Mouse (Mus musculus) embryo, embryonic 11 days (tissue): ENCODE results near the gene Taco1.
"Not testable (repeated sequence)": the region's sequence is repeated elsewhere in the genome, so short reads cannot be mapped to it uniquely, and the experiment has no call there.

ENCODE experiments used
- DNase-seq: peaks from one replicate; pipeline ENCODE4 v3.0.0-alpha.2; 2015

Taco1 gene

DNA sequence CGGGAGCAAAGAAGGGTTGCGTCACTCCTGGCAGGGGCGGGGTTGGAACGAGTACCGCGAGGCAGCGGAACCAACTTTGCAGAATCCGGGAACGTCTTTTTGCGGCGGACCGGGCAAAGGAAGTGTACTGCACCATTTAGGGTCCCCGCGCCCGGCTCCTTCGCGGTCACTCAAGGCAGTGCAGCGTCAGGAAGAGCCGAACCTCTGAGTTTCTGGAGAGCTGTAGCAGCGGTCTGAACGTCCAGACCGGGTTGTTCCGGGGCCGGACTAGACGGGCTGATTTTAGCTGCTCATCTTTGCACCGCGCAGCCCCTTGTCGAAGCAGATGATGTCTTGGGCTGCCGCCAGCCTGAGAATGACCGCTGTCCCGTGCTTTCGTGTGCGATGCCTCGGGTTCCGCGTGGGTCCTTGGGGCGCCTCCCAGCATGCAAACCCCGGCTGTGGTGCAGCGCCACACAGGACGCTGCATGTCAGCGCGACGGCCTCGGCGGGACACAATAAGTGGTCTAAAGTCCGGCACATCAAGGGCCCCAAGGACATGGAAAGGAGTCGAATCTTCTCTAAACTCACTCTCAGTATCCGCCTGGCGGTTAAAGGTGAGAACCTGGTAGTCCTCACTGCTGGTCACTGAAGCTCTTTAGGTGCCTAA is at the start of gene Taco1:
TSS of gene Taco1 (plus strand) at position 139 of the 649 bp plus-strand sequence.
- peak; percentile 96 for DNase-seq

DNA sequence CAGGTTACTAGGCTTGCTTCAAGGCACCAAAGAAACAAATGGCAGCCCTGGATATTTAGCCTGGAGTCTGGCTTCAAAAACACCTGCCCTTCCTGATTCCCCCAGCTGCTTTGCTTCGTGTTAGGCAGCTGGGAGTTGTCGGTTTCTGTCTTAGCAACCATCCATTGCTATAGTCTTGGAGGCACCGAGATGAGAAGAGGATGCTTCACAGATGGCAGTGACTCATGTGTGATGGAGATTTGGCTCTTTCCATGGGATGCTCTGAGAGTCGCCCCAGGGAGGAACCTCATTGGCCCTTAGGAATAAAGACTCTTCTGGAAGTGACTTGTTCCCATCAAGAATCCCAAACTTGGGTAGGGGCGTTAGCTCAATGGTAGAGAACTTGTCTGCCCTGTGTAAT is 49.4 kb upstream of the Taco1 start:
- DNase-seq = no peak

DNA sequence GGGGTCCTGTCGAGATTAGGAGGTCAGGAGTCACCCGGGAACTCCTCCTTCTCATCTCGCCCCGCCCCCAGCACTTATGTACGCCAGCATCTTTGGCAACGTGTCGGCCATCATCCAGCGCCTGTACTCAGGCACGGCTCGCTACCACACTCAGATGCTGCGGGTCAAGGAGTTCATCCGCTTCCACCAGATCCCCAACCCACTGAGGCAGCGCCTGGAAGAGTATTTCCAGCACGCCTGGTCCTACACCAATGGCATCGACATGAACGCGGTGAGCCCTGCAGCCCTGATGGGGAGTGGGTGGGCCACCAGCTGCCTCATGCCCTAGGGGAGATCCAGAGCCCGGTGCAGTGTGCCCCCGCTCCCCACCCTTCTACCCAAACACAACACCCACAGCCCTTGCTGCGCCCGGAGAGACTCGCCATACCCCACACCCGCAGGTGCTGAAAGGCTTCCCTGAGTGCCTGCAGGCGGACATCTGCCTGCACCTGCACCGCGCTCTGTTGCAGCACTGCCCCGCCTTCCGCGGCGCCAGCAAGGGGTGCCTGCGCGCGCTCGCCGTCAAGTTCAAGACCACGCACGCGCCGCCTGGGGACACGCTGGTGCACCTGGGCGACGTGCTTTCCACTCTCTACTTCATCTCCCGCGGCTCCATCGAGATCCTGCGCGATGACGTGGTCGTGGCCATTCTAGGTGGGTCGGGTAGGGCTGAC is 45.7 kb upstream of the Taco1 start:
- peak; percentile 68 for DNase-seq

DNA sequence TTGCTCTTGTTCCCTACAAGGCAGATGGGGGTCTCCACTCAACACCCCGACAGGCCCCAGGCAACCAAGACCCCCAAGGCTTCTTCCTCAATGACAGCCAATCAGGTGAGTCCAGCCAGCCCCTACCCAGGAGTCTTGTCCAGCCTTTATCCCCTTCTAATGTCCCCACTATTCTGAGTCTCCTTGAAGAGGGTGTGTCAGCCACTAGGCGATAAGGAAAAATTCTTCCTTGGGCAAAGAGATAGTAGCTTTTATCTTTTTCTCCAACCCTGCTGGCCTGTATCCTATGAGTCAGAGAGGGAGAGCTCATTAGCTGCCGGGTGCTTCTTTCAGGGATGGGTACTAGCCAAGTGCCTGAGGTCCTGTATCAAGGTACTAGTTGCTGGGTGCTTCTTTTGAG is 40.1 kb upstream of the Taco1 start:
- DNase-seq = no peak

DNA sequence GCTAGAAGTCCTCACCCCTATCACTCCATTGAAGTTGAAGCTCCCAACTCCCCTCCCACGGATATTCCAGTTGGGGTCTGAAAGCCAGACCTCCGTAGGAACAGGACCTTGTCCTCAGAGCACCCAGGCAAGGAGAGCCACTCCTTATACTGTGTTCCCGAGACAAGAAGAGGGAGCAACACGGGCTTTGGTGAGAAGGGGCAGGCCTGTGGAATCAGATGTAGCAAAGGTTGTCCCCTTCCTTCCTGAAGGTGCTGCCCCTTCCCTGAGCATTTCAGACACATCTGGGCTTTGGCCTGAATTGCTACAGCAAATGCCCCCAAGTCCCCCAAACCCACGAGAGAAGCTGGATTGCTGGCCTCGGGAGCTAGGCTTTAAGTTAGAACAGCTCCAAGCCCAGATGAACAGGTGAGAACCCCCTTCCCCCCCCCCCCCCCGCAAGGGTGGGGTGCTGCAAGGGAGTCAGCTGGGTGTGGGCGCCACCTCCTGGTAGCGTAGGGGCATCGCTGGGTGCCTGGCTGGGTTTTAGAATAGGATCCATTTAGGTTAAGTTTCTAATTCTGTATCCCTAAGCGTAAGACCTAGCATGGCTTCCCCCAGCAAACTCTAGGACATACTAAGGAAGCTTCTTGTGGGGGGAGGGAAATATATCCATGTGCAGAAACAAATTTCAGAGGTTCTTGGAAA is 39.3 kb upstream of the Taco1 start:
- peak; percentile 51 for DNase-seq

GRCm38 (mm10) chr11:106027607-106028006 is 38.3 kb upstream of the Taco1 start:
- DNase-seq = no peak

DNA sequence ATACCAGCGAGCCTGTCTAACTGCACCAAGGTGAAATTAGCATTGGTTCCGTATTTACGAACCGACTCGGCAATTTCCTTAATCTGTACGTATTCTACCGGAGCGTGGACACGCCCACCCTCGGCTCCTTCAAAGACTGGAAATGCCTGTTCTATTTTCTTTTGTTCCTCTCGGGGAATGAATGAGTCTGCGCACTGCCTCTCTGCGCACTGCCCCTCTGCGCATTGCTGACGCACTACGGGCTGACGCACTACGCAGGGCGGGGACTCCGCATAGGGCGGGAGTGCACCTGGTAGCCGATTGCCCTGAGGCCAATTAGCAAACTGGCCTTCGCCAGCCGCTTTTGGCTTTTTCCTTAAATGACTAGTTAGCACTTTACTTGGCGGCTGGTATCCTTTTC is 33.8 kb upstream of the Taco1 start:
- not testable (repeated sequence) for DNase-seq

DNA sequence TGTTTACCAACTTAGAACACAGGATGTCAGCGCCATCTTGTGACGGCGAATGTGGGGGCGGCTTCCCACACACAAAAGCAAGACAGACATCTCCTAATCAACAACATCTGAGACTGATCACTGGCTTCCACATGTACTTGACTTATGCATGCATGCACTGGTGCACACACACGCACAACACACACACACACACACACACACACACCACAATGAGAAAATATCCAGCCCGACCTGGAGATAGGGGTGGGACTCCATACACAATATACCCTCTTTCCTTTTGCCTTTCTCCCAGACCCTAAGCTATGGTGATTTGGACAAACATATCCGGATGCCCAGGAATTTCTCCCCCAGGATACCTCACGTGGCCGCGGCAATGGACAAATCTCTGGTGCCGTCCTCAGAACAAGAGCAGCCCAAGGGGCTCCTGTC is 32.4 kb upstream of the Taco1 start:
- DNase-seq = peak; percentile 39

DNA sequence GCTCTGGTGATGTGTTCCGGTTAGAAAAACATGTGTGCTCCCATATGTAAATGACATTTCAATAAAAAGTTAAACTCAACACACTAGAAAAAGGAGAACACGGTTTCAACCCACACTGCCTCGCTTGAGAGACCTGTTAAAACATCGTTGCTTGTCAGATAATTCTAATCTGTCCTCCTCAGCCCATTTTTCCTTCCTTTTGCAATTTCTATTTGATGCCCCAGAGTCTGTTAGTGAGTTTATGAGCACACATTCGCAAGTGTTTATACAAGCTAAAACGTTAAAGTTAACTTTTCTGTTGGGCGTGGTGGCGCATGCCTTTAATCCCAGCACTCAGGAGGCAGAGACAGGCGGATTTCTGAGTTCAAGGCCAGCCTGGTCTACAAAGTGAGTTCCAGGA is 30.9 kb upstream of the Taco1 start:
- DNase-seq = no peak

- DNase-seq = peak; percentile 98
Measured at GRCm38 (mm10) chr11:106036548-106037417, 29.1 kb upstream of the Taco1 start, which contains the start of gene Dcaf7. Gene Dcaf7 (plus strand): TSS chr11:106036872.

DNA sequence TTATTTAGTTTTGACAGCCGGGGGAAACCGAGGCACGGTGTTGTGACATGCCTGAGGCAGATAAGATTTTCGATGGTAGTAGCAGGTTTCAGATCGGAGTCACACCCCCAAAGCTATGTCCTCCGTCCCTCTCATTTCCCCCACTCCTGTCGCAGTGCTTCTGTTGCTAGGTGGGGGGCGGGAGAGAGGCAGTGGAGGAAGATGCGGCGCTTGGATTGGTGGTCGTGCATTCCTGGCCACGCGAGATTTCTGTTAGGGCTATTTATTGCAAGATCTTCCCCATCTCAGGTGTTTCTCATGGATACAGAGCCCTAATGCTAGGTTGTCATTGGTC is 28.5 kb upstream of the Taco1 start:
- peak; percentile 78 for DNase-seq

DNA sequence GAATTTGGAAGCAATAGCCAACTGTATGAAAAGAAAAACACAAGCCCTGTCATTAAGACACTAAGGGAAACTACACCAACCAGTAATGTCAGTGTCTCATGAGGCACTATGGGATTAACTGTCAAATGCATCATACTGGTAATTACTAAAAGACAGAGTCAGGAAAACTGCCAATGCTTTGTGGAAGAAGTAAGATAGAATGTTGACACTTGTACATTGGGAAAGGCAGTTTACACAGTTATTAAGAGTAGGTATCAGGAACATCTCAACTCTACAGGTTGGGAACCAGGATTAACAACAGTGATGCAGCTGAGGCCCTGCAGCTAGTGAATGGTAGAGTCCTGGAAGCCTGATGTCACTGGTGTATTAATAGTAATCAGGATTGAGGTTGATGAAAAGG is 21.5 kb upstream of the Taco1 start:
- no peak for DNase-seq

- DNase-seq = no peak
Measured at GRCm38 (mm10) chr11:106045256-106045655, 20.6 kb upstream of the Taco1 start.

DNA sequence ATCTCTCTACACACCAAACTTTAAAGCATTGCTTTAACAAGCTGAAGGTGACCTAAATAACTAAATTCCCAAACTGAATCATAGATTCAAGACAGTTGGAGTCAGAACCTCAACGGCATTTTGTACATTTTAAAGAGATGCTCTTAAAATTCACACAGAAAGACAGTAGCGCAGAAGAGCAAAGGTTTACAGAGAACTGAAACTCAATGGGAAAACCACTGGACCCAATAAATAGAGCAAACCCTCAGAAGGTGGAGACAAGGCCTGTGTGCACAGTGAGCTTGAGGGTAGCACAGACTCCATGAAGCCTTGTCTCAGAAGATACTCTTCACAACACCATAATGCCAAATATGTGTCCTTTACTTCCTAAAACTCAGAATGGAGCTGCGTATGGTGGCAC is 20.1 kb upstream of the Taco1 start:
- DNase-seq = no peak

- no peak for DNase-seq
Measured at GRCm38 (mm10) chr11:106046584-106046983, 19.3 kb upstream of the Taco1 start.

- no peak for DNase-seq
Measured at GRCm38 (mm10) chr11:106053921-106054320, 11.9 kb upstream of the Taco1 start.

GRCm38 (mm10) chr11:106054600-106054999 is 11.3 kb upstream of the Taco1 start:
- DNase-seq = no peak

- DNase-seq = no peak
Measured at GRCm38 (mm10) chr11:106055341-106055740, 10.5 kb upstream of the Taco1 start.

- DNase-seq = no peak
Measured at GRCm38 (mm10) chr11:106056819-106057491, 8.9 kb upstream of the Taco1 start.

- DNase-seq = no peak
Measured at GRCm38 (mm10) chr11:106058020-106058419, 7.8 kb upstream of the Taco1 start.

- no peak for DNase-seq
Measured at GRCm38 (mm10) chr11:106060549-106060948, 5.3 kb upstream of the Taco1 start.

- DNase-seq = no peak
Measured at GRCm38 (mm10) chr11:106061311-106061710, 4.5 kb upstream of the Taco1 start.
